Mouse (Mus musculus) monocyte, adult 5-6 weeks (primary cell): ENCODE measurements at regions not wholly inside any gene's neighbourhood (a gene's known extent, or its start where the extent isn't known, plus 50 kb on each side); places are given as distances from the start of the nearest gene placed in this dataset.

Experiments
- ATAC-seq: fragments of 153-309, 156-312 bp; replicated peaks from 2 replicates; pipeline ENCODE4 v1.8.0; 2017; ENCODE audit warnings: mild to moderate bottlenecking; ENCODE audit not compliant: low TSS enrichment, insufficient number of reproducible peaks, severe bottlenecking, poor library complexity, low FRiP score

GRCm38 (mm10) chr8:118037801-118038200 is 236.1 kb upstream of the Mphosph6 start:
- no peak for ATAC-seq

- no peak for ATAC-seq
Measured at GRCm38 (mm10) chr8:118034051-118034450, 232.3 kb upstream of the Mphosph6 start.

GRCm38 (mm10) chr8:118031406-118031805 is 229.7 kb upstream of the Mphosph6 start:
- no peak for ATAC-seq

- ATAC-seq = no peak
Measured at GRCm38 (mm10) chr8:118028061-118028850, 226.5 kb upstream of the Mphosph6 start.

DNA sequence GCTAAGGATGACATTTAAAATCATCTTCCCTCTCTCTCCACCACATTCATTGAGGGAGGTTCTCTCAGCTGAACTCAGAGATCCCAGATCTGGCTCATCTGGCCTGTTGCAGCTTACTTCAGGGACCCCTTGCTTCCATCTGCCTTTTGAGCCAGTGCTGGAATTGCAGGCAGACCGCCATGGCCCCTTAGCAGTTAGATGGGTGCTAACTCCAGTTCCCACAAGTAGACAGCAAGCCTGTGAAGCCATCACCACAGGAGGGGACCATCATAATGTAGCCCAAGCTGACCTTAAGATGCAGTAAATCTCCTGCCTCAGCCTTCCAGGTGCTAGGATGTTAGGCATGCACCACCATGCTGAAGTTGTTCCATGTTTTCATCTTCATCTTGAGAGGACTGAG is 221.7 kb upstream of the Mphosph6 start:
- ATAC-seq = no peak

GRCm38 (mm10) chr8:118021978-118022377 is 220.2 kb upstream of the Mphosph6 start:
- ATAC-seq = no peak

GRCm38 (mm10) chr8:118017261-118017660 is 215.5 kb upstream of the Mphosph6 start:
- ATAC-seq = no peak

DNA sequence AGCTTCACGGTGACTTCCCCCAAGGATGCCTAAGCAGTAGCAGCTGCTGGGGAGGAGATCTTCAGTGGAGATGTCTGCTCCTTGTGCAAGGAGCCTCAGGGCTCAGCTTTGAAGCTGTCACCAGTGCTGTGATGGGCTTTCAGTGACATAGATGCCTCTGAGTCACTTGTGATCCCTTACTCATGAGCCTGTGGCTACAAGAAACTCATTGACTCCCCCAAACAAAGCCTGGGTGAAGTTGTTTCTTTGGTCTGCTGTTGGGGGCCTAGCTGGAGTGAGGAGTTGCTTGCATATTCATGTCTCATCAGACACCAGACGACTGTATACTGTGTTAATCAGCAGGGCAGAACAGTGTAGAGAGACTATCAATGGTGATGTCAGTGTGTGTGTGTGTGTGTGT is 203.4 kb upstream of the Mphosph6 start:
- ATAC-seq = no peak

DNA sequence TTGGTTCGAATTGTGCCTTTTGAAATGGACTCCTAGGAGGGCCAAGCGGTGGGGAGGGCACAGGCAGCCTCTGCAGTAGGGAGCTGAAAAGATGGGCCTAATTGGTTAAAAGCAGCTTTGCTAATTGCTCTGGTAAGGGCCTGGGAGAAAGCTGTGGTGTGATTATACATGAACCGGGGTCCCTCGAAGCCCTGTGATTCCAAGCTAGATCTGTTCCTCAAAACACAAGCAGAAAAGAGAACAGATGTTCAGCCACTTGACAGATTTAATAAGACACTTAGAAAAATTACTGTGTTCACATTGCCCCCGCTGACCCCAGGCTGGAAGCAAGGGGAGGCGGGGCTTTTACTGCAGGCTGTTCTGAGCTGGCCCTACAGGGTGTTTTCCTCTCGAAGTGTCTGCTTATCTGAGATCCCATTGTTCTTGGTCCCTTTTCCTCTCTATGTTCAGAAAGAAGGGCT is 202.7 kb upstream of the Mphosph6 start:
- ATAC-seq = no peak

GRCm38 (mm10) chr8:118001138-118001537 is 199.4 kb upstream of the Mphosph6 start:
- no peak for ATAC-seq

- ATAC-seq = no peak
Measured at GRCm38 (mm10) chr8:117991826-117992225, 190.1 kb upstream of the Mphosph6 start.

- no peak for ATAC-seq
Measured at GRCm38 (mm10) chr8:117988781-117989180, 187.0 kb upstream of the Mphosph6 start.

DNA sequence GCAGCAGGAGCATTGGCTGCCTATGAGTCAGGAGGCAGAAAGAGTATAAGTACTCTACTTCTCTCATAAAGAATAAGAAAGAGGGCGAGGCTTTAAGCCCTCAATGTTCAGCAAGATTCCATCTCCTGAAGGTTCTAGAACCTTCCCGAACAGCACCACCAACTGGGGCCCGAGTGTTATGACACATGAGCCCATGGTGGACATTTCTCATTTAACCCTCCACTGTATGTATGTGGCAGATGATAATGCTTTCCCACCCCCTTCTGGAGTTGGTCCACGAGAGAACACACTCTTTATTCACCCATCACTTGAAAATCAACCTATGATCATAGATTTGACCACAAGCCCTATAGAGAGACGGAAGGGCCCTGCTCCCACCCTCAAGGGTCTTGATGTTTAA is 166.6 kb upstream of the Mphosph6 start:
- ATAC-seq = no peak

DNA sequence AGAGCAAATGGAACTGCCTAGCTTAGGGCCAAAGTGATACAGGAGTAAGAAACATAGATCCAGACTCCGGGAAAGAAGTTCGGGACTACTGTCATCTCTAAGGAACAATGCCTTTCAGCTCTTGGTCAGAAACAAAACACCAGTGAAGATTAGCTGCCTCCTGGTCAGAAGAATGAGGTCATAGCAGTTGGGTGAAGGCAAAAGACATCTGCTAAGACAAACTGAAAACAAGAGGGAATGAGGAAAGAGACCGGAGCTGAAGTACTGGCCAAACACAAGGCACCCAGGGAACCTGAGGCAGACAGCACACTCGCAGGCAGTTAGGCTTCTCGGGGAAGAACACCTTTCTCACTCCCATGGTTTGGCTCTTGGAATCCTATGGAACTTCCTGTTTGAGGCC is 164.8 kb upstream of the Mphosph6 start:
- no peak for ATAC-seq

DNA sequence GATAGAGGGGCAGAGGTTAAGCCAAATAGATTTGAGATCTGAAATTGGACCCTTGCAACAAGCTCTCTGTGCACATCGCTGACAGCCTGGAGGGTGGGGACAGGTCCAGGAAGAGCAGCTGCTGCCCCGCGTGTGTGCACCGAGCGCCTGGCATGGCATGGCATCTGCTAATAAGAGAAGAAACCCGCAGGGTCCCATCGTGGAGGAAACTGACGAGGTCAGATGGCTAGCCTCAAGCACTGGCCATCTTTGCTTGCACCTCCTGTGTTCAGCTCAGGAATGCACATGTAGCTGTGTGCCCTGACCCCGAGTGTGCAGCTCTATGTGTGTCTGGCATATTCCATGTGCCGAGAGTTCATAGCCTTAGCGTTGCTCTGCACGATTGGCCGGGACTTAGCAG is 161.7 kb upstream of the Mphosph6 start:
- ATAC-seq = no peak

DNA sequence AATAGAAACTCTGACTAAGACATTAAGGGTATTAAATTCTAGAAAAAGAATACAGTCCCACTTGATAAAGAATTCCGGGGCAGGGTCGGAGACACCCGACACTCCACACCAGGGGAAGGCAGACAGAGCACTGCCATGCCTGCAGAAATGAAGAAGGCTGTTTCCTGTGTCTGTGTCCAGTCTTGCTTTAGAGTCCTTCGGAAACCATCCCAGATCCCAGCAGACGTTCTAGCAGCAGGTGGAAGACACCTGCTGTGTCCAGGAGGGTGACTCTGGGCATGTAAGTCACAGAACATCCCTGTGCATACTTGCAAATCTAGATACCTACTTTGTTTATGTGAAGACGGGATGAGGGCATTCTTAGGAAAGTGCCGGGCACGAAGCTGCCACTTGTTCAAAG is 160.9 kb upstream of the Mphosph6 start:
- ATAC-seq = no peak

GRCm38 (mm10) chr8:117959501-117959900 is 157.8 kb upstream of the Mphosph6 start:
- no peak for ATAC-seq

DNA sequence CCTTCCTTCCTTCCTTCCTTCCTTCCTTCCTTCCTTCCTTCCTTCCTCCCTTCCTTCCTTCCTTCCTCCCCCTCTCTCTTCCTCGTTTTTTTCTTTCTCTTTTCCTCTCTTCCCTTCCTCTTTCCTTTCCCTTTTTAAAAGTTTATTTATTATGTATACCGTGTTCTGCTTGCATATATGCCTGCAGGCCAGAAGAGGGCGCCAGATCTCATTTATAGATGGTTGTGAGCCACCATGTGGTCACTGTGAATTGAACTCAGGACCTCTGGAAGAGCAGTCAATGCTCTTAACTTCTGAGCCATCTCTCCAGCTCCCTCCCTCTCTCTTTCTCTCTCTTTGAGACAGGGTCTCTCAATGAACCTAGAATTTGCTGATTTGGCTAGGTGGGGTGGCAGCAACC is 157.2 kb upstream of the Mphosph6 start:
- no peak for ATAC-seq

DNA sequence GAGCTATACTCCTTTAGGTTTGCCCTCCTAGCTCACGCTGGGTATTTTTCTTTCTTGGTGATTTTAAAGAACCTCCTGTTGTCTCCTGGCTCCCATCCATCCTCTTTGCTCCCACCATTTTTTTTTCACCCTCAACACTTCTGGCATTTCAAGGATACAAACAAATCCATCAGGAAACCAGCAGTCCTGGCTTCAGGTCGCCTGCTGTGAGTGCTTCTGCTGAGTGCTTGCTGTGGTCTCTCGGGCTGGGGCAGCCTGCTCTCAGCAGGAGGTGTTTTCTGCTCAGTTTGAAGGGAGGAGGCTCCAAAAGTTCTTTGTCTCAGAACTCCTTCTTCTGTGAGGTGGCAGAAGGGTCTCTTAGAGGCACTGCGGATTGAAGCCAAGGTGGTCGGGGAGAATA is 149.9 kb upstream of the Mphosph6 start:
- ATAC-seq = no peak

GRCm38 (mm10) chr8:117946540-117946939 is 144.8 kb upstream of the Mphosph6 start:
- no peak for ATAC-seq
